Mouse (Mus musculus) CH12.LX (cell line): Measurements from ENCODE around the gene Trpm3.

Source experiments
- POLR2A ChIP-seq: IDR thresholded peaks from 2 replicates; pipeline ENCODE4 v1.6.1; 2011; ENCODE audit warnings: low read depth, mild to moderate bottlenecking, improper control_type of control experiment, low read length
- RCOR1 ChIP-seq: conservative IDR thresholded peaks from 2 replicates; pipeline ENCODE4 v1.6.1; 2012; ENCODE audit warnings: low read depth, mild to moderate bottlenecking, inconsistent platforms, low read length, improper control_type of control experiment

DNA sequence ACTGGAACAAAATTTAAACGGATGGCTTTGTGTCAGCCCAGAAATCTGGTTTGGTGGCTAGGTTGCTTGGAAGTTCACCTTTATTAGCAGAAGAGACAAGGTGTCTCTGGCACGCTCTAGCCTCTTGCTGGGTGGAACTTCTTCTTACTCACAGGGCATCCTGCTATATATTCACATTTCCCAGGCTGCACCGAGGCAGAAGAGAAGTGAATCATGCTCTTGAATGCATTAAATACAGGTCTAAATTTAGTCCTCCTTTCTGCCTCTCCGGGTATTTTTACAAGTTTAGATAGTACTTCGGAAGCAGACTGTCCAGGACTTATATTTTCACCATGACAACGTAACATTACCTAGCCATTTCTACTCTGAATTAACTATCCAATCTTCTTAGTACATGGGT is 790.9 kb downstream of the Trpm3 start:
- TF ChIP-seq RCOR1 (no peak), POLR2A (no peak)
